Mouse (Mus musculus) lung, adult 2 months (tissue): Measurements from ENCODE around the gene Rabep1. TPM values are rescaled to one million over a fixed set of nuclear protein-coding genes. Genes with fewer than 3 reads are reported as not detected.

Source experiments
- DNase-seq: peaks from one replicate; pipeline ENCODE4 v3.0.0; 2022
- H3K4me1 ChIP-seq: fragments of 200-500 bp; 2 replicates; pipeline ENCODE4 v1.6.1; 2011; ENCODE audit warnings: low read length; ENCODE audit not compliant: control insufficient read depth, insufficient read depth
- H3K4me3 ChIP-seq: fragments of 200-500 bp; replicated peaks from 2 replicates; pipeline ENCODE3; 2011; ENCODE audit warnings: low read depth, mild to moderate bottlenecking, control low read depth, low read length; ENCODE audit errors: extremely low read depth
- CTCF ChIP-seq: fragments of 200-500 bp; IDR thresholded peaks from 2 replicates; pipeline ENCODE4 v1.5.1; 2011; ENCODE audit warnings: mild to moderate bottlenecking, low read length, control low read depth; ENCODE audit not compliant: insufficient read depth
- POLR2A ChIP-seq: fragments of 200-500 bp; IDR thresholded peaks from 2 replicates; pipeline ENCODE4 v1.6.1; 2011; ENCODE audit warnings: low read depth, mild to moderate bottlenecking, control low read depth, low read length, borderline replicate concordance; ENCODE audit errors: extremely low read depth
- WGBS: fragments of 180-500 bp; shearing (Covaris S2); methylation state at CpG from one replicate; pipeline ENCODE4 v1.1.7; 2018; 5-methylcytosine and 5-hydroxymethylcytosine counted together
- polyA plus RNA-seq: library from polyadenylated mRNA; depleted of rRNA; stranded (reverse); fragments of >200 nt; gene quantifications from 2 replicates; pipeline ENCODE4 v1.2.3, GENCODE M21; 2012

The Rabep1 gene
- polyA plus RNA-seq, 1 experiment: 3.4 TPM

DNA sequence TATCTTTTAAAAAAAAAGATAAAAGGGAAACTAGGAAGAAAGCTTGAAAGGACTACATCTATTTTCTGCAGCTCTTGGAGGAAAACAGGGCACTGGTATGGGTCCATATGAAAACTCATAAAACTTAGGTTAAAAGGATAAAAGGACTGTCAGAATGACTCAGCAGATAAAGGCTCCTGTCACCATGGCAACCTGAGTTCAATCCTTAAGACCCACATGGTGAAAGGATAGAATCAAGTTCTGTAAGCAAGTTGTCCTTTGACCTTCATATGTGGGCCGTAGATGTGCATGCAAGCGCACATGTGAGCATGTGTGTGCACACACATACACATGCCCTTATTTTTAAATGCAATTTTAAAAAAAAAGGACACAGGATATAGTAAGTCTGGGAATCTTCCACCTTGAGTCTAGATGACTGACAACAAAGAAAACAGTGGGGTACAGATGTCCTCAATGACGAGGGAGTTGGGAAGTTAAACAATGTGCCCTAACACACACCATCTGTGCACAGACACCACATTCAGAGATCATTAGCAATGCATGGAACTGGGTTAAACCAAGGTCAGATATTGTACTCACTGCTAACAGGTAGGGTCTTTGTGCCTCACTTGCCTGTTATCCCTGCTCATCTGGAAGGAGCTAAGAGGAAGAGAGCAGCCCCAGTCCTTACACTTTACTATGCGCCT is 119.8 kb downstream of the Rabep1 start:
- H3K4me1 ChIP-seq: peaks cover 2% of the 10 kb centered on the region; the same call in 1 of the 2 replicates
- 83% methylated on average over 4 of the region's 4 CpGs for WGBS
- no peak overlapping the region for H3K4me3 ChIP-seq
- no peak for DNase-seq
- TF ChIP-seq CTCF: no peak
- no peak for TF ChIP-seq POLR2A

DNA sequence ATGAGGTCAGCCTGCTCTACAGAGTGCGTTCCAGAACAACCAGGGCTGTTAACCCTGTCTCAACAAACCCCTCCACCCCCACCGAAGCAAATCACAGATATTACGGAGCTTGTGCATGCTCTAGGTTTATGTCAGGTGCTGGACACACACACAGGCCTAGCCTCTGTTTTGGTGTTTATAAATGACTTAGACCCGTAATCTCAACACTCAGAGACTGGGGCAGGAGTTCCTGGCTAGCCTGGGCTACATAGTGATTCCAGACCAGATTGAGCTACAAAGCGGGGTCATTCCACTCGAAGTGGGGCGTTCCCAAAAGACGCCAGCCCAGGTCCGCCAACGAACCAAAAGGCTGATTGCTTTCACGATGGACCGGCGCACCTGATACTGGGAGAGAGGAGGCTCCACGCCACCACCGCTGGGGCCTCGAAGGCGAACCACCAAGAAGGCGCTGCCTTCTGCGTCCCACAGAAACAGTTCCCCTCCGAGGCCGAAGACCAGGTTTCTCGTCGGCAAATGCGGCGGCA is 124.8 kb downstream of the Rabep1 start:
- Histone ChIP-seq H3K4me3 (peak overlapping the region; percentile 96), H3K4me1 (peaks cover 4% of the 10 kb centered on the region; the same call in 1 of the 2 replicates)
- TF ChIP-seq CTCF (no peak), POLR2A (no peak)
- DNase-seq: no peak
- WGBS: under 1% methylated on average over 25 of the region's 25 CpGs

DNA sequence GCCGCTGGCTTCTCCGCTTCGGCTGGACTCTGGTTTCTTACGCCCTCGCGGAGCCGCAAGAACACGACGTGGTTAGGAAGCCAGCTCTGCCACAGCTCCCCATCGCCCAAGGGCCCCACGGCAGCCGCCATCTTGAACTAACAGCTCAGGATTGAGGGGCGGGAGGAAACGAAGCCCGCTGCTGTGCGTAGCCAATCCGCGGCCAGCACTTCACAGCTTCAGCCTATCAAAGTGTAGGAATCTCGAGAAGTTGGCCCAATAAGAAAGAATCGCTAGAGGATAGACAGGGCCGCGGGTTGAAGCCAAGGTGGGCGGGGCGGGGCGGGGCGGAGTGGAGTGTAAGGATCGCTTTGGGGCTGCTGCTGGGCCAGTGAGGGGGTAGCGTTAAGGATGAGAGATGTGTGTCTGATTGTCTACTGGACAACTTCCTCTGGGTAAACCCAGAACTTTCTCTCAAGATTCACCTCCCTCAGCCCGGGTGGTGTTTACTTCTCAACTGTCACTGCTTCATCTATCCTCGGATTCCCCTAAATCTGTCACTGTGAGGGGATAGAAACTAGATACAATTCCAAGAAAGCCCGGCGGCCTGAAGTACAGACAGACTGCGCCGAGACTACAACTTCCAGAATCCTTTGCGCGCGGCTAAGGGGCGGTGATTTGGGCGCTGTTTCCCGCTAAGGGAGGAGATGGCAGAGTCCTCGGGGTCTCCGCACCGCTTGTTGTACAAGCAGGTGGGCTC is 125.4 kb downstream of the Rabep1 start, which contains the start of the genes Nup88 and Rpain:
TSS of gene Nup88 (minus strand) at position 153 of the 739 bp plus-strand sequence.
TSS of gene Rpain (plus strand) at position 393 of the 739 bp plus-strand sequence.
- TF ChIP-seq POLR2A (peak; percentile 83), CTCF (no peak)
- H3K4me3 ChIP-seq: peak within 1 kb of the TSS; percentile 96
- peak; percentile 90 for DNase-seq
- under 1% methylated on average over 43 of the region's 43 CpGs for WGBS
- H3K4me1 ChIP-seq: peaks cover 4% of the 10 kb centered on the region; the same call in 1 of the 2 replicates

DNA sequence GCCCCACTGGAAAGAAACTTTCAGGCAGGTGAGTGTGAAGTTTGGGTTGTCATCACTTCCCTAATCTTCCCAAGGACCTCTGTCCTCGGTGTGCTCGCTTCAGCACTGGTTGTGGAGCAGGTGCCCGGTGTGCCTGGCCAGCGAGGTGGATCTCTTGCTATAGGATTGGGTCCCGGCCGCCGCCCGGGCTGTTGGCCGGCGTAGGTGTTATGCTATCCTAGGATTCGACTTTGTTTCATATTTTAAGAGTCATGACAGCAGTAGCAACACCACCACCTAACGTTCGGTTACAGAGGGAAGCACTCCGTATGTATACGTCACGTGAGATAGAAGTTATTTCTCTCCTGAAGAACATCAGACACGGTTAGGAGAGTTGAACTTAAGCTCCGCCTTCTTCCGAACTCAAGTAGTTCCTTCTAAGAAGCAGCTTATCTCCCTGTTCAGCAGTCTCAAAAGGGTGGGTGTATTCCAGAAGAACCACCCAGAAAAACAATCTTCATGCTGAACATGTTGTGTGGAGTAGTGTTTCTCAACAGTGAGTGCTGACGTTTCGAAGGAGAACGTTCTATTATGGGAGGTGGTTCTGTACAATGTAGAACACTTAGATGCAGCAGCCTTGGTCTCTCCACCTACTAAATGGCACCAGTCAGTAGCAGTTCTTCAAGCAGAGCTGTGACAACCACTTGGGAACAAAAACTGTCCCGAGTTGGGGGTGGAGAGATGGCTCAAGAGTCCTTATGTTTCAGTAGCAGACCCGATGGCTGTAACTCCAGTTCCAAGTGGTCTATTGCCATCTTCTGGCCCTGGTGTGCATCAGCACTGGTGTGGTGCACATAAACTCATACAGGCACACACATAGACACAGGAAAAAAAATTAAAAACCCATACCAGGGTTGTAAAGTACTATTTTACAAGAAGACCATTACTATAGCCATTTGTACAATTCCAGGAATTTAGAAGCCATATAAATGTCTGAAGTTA is 126.3 kb downstream of the Rabep1 start:
- 10% methylated on average over 24 of the region's 24 CpGs for WGBS
- TF ChIP-seq POLR2A (no peak), CTCF (peak; percentile 23; the same call in 1 of the 2 replicates)

DNA sequence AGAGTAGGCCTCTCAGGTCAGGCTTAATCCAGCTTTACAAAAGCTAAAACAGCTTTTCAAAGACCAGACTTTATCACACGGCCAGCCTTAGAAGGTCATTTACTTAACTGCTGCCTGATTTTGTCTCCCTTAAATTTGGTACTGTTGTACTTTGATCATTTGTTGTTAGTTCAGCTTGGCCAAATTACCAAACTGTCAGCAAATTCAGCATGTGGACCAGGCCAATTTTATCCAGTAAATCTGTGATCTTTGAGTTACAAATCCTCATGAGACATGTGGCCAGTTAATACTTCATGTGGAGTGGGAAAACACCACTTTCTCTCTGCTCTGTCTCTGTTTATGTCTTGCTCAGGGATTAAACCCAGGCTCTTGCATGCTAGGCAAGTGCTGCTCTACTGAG is 128.0 kb downstream of the Rabep1 start:
- no peak for DNase-seq
- Histone ChIP-seq H3K4me3 (no peak overlapping the region), H3K4me1 (peaks cover 4% of the 10 kb centered on the region; the same call in 1 of the 2 replicates)
- TF ChIP-seq CTCF: no peak
- TF ChIP-seq POLR2A: no peak
- WGBS: 67% methylated on average over 1 of the region's 1 CpGs

More for the DNA sequence above, 126.3 kb downstream of the Rabep1 start:
- H3K4me1 ChIP-seq: peaks cover 4% of the 10 kb centered on the region; the same call in 1 of the 2 replicates
- DNase-seq: peak; percentile 14
- H3K4me3 ChIP-seq: peak overlapping the region; percentile 95

DNA sequence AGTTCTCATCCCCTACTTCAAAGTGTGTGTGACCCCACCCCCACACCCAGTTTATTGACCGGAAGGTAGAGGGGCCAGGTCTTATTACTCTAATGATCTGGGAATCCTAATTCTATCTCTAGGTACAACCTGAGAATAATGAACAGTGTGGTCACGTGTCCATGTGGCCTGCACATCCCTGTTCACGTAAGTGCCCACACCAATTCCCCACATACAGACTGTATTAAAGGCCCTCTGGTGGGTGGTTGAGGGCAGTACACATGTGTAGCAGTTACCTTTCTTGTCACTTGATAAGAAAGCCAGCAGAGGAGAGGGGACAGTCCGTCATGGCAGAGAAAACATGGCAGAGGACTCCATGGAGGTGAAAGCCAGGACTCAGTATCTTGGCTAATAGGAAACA is 129.4 kb downstream of the Rabep1 start:
- Histone ChIP-seq H3K4me1 (peaks cover 4% of the 10 kb centered on the region; the same call in 1 of the 2 replicates), H3K4me3 (no peak overlapping the region)
- DNase-seq: no peak
- WGBS: 74% methylated on average over 4 of the region's 4 CpGs
- no peak for TF ChIP-seq POLR2A
- TF ChIP-seq CTCF: no peak

DNA sequence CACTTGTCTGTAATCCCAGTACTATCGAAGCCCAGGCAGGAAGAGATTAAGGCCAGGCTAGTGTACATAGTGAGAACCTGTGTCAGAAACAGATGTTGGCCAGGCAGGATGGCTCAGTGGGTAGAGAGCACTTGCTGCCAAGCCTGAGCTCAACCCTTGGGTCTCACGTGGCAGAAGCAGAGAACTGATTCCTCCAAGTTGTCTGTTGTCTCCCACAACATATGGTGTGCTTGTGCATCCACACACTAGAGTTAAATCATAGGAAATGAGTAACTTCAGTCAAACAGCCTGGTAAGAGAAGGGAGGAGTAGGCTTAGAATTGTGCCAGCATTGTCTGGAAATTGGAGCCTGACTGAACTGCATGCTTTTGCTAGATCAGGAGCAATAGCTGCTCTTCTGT is 130.6 kb downstream of the Rabep1 start:
- Histone ChIP-seq H3K4me1 (0 out of 2 replicates have a peak, but pooled peaks cover 2% of the 10 kb centered on the region), H3K4me3 (no peak overlapping the region)
- DNase-seq: no peak
- TF ChIP-seq POLR2A (no peak), CTCF (no peak)
- WGBS: 69% methylated on average over 2 of the region's 2 CpGs

DNA sequence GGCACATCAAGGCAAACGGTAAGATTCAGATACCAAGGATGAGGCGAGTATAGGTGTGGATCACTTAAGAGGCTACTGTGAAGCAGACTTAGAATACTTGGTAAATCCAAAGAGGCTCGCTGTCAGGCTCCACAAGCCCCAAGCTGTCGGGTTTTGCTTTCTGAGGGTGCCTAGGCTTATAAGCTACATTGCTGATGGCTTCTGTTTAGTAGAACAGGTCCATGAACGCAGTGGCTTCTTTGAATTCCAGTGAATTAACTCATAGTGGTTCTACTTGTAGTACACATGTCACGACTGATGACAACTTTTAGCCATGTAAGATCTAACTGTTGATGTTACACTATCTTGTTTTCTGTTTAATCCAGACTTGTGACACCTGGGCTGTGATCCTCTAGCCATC is 132.7 kb downstream of the Rabep1 start:
- Histone ChIP-seq H3K4me3 (no peak overlapping the region), H3K4me1 (peaks cover 4% of the 10 kb centered on the region)
- DNase-seq: no peak
- 86% methylated on average over 6 of the region's 6 CpGs for WGBS
- TF ChIP-seq POLR2A (no peak), CTCF (no peak)

DNA sequence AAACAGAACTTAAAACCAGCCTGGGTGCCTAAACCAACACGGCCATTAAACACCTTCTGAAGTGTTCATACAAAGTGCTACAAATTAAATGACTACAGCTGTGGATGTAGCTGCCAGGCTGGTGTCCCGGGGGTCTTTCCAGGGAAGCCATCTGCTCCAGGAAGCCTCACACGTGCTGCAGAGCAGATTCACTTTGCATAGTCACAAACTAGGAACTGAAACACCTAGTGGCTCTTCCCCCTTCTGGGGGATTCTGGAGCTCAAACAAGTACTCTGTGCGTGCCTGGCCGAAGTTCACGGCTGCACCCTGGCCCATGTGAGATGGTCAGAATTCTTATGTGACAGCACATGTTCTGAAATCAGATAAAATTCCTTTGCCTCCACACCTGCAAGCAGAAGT is 135.7 kb downstream of the Rabep1 start:
- H3K4me1 ChIP-seq: peaks cover 4% of the 10 kb centered on the region
- 80% methylated on average over 6 of the region's 6 CpGs for WGBS
- DNase-seq: no peak
- no peak for TF ChIP-seq CTCF
- no peak for TF ChIP-seq POLR2A
- no peak overlapping the region for H3K4me3 ChIP-seq
